In the genomic region with DNA sequence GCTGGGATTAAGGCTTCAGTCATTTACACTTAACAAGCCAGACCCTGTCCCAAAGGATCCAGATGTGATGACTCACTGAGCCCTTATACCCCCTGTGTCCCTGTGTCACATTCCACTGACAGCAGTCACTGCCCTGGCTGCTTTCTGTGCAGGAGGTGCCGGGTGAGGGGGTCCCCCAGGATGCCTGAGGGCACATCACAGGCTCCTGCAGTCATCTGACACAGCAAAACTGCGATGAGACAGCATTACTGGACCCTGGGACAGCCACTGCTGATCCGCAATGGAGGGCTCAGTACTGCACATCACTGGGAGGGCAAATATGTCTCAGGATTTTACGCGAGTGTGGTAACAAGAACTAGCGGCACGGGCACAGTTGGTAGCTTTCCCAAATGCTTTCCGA, we compare ENCODE assay signal across 15 mouse cellular contexts.
"Had no signal": no experiment of that assay in that cellular context is flagged by ENCODE, and none has a peak within 500 bp of the region (broad histone marks: within the 10 kb centered on the region; RNA-seq: fewer than 3 reads in every experiment).

No protein-coding gene starts in this region.

- H3K27me3 ChIP-seq: limb, embryonic 12.5 days; lung, embryonic 15.5 days; neural tube, embryonic 13.5 days; stomach, embryonic 15.5 days had no signal

- H3K9me3 ChIP-seq: liver, embryonic 13.5 days; lung, embryonic 15.5 days; midbrain, embryonic 10.5 days; neural tube, embryonic 13.5 days; stomach, embryonic 15.5 days had no signal

- H3K4me3 ChIP-seq: limb, embryonic 12.5 days; liver, embryonic 13.5 days; lung, embryonic 15.5 days; midbrain, embryonic 10.5 days; neural tube, embryonic 13.5 days; stomach, embryonic 15.5 days had no signal

- H3K9ac ChIP-seq: limb, embryonic 12.5 days; liver, embryonic 13.5 days; liver, postnatal 0 days; lung, embryonic 15.5 days; neural tube, embryonic 13.5 days; stomach, embryonic 15.5 days had no signal

- H3K36me3 ChIP-seq: limb, embryonic 12.5 days; liver, embryonic 13.5 days; lung, embryonic 15.5 days; midbrain, embryonic 10.5 days; neural tube, embryonic 13.5 days; stomach, embryonic 15.5 days had no signal

- DNase-seq: kidney, adult 8-10 months; kidney, postnatal 25 days; liver; liver, embryonic 13.5 days; liver, postnatal 0 days; lung, postnatal 14 days; right cerebral cortex, postnatal 14 days; thymus, adult 2 months; thymus, postnatal 25 days had no signal

- ATAC-seq: liver, postnatal 0 days; midbrain, embryonic 16.5 days had no signal

- H3K4me1 ChIP-seq: lung, embryonic 15.5 days; neural tube, embryonic 13.5 days had no signal

- H3K4me2 ChIP-seq: limb, embryonic 12.5 days; liver, embryonic 13.5 days; lung, embryonic 15.5 days; neural tube, embryonic 13.5 days; stomach, embryonic 15.5 days had no signal

- H3K27ac ChIP-seq: limb, embryonic 12.5 days; liver, embryonic 13.5 days; lung, embryonic 15.5 days; midbrain, embryonic 10.5 days; neural tube, embryonic 13.5 days; stomach, embryonic 15.5 days had no signal
